Mouse (Mus musculus): ENCODE measurements around the gene Cbx1. TPM values are rescaled to one million over a fixed set of nuclear protein-coding genes. Genes with fewer than 3 reads are reported as not detected.
A peak's percentile ranks its signal among the peaks of the same experiment; 100 is the strongest.

Cbx1 gene
- polyA plus RNA-seq, 2 experiments, result 23.5 to 25.0 TPM

DNA sequence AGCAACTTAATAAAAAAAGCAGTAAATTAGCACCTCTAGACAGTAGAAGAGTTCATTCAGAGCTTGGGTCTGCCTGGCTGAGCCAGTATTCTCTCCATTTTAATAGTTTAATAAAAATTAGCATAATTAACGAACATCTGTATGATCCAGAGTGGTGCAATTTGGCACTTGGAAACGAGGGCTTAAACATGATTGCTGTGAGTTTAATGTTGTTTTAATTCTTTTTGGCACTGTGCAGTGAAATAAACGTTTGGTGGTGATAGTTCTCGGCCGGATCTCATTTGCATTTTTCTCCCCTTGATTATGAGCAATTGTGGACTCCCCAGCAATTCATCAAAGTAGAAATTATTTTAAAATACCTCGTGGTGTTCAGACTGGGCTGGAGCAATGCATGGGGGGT is 42.3 kb upstream of the Cbx1 start:
- H3K27me3 ChIP-seq (ENCODE audit: control insufficient read depth, insufficient read depth, low read length), result no peaks in the 10 kb centered on the region; the same call in 1 of the 2 replicates
- ATAC-seq (ENCODE audit: insufficient read depth), result no peak
- 46% methylated on average over 6 of the region's 6 CpGs for WGBS (ENCODE audit: insufficient replicate concordance)
- no peak overlapping the region for H3K4me3 ChIP-seq (ENCODE audit: insufficient read depth in 1 of 2, low read depth in 2 of 2, low read length in 2 of 2)
- no peaks in the 10 kb centered on the region for H3K36me3 ChIP-seq (replicated peaks; ENCODE audit: control insufficient read depth, insufficient read depth, low read depth)
- no peaks in the 10 kb centered on the region for H3K9me3 ChIP-seq (ENCODE audit: control insufficient read depth, low read length)
- TF ChIP-seq CTCF (IDR thresholded peaks at IDR 0.05; ENCODE audit: low read depth) (no peak), EP300 (IDR thresholded peaks at IDR 0.05; ENCODE audit: low read depth) (no peak)
- H3K9ac ChIP-seq (replicated peaks), result no peak overlapping the region
- H3K4me2 ChIP-seq (ENCODE audit: low read depth), result no peak overlapping the region
- H3K27ac ChIP-seq, result no peak overlapping the region
- H3K4me1 ChIP-seq (replicated peaks; ENCODE audit: control insufficient read depth in 2 of 2, insufficient read depth in 2 of 2, low read length in 1 of 2), result no peaks in the 10 kb centered on the region
- no peak for DNase-seq (ENCODE audit: low read depth in 3 of 3, low spot score in 3 of 3)

DNA sequence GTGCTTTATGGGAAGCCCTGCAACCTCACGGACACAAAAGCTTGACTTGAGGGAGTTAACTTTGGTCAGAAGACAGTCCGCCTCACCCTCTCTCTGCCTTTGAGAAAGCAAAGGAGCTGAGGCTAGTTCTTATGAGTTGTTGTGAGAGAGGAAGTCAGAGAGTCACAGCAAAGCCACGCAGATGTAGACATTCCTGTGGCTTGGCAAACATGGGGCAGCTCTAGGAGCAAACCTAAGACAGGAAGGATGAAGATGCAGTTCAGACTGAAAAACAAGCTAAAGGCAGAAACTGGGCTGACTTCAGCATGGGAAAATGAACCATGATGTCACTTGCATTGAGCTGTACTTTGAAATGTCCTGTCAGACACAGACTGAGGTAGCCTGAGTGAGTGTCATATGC is 41.4 kb upstream of the Cbx1 start:
- Histone ChIP-seq H3K9ac (replicated peaks) (no peak overlapping the region), H3K9me3 (ENCODE audit: control insufficient read depth, low read length) (no peaks in the 10 kb centered on the region), H3K4me1 (replicated peaks; ENCODE audit: control insufficient read depth in 2 of 2, insufficient read depth in 2 of 2, low read length in 1 of 2) (no peaks in the 10 kb centered on the region), H3K27ac (no peak overlapping the region), H3K36me3 (replicated peaks; ENCODE audit: control insufficient read depth, insufficient read depth, low read depth) (no peaks in the 10 kb centered on the region), H3K4me3 (ENCODE audit: insufficient read depth in 1 of 2, low read depth in 2 of 2, low read length in 2 of 2) (no peak overlapping the region), H3K4me2 (ENCODE audit: low read depth) (no peak overlapping the region), H3K27me3 (ENCODE audit: control insufficient read depth, insufficient read depth, low read length) (no peaks in the 10 kb centered on the region)
- DNase-seq (ENCODE audit: low read depth in 3 of 3, low spot score in 3 of 3) (no peak), ATAC-seq (ENCODE audit: insufficient read depth) (no peak)
- 27% methylated on average over 3 of the region's 3 CpGs for WGBS (ENCODE audit: insufficient replicate concordance)
- TF ChIP-seq CTCF (IDR thresholded peaks at IDR 0.05; ENCODE audit: low read depth), result no peak
- no peak for TF ChIP-seq EP300 (IDR thresholded peaks at IDR 0.05; ENCODE audit: low read depth)

DNA sequence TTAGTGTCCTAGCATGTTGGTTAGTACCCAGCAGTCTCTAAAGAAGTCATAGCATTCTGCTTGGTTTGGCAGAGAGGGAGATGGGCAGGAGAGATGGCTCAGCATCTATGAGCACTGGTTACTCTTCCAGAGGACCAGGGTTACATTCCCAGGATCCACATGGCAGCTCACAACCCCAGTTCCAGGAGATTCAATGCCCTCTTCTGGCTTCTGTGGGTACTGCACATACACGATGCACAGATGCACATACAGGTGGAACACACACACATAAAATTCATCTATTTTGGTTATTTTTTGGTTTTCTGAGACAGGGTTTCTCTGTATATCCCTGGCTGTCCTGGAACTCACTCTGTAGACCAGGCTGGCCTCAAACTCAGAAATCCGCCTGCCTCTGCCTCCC is 33.6 kb upstream of the Cbx1 start:
- Histone ChIP-seq H3K36me3 (replicated peaks; ENCODE audit: control insufficient read depth, insufficient read depth, low read depth) (no peaks in the 10 kb centered on the region), H3K9me3 (ENCODE audit: control insufficient read depth, low read length) (no peaks in the 10 kb centered on the region), H3K4me2 (ENCODE audit: low read depth) (no peak overlapping the region), H3K27me3 (ENCODE audit: control insufficient read depth, insufficient read depth, low read length) (no peaks in the 10 kb centered on the region), H3K4me3 (ENCODE audit: insufficient read depth in 1 of 2, low read depth in 2 of 2, low read length in 2 of 2) (no peak overlapping the region), H3K4me1 (replicated peaks; ENCODE audit: control insufficient read depth in 2 of 2, insufficient read depth in 2 of 2, low read length in 1 of 2) (no peaks in the 10 kb centered on the region), H3K27ac (no peak overlapping the region), H3K9ac (replicated peaks) (no peak overlapping the region)
- DNase-seq (ENCODE audit: low read depth in 3 of 3, low spot score in 3 of 3) (no peak), ATAC-seq (ENCODE audit: insufficient read depth) (no peak)
- 68% methylated on average over 2 of the region's 2 CpGs for WGBS (ENCODE audit: insufficient replicate concordance)
- TF ChIP-seq CTCF (IDR thresholded peaks at IDR 0.05; ENCODE audit: low read depth) (peak; percentile 47), EP300 (IDR thresholded peaks at IDR 0.05; ENCODE audit: low read depth) (no peak)

DNA sequence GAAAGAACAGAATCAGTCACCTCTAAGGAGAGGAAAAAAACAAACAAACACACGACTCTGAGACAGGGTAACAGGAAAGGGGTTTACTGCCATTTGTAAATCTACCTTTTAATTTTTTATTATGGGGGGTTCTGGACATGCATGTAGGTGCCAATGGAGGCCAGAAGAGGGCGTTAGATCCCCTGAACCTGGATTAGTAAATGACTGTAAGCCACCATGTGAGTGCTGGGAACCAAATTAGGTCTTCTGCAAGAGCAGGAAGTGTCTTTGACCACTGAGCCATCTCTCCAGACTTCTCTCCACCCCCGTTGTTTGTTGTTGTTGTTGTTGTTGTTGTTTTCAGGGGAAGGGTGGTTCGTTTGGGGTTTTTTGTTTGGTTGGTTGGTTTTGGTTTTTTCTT is 31.5 kb upstream of the Cbx1 start:
- DNase-seq (ENCODE audit: low read depth in 3 of 3, low spot score in 3 of 3) (no peak), ATAC-seq (ENCODE audit: insufficient read depth) (no peak)
- Histone ChIP-seq H3K36me3 (replicated peaks; ENCODE audit: control insufficient read depth, insufficient read depth, low read depth) (no peaks in the 10 kb centered on the region), H3K4me1 (replicated peaks; ENCODE audit: control insufficient read depth in 2 of 2, insufficient read depth in 2 of 2, low read length in 1 of 2) (no peaks in the 10 kb centered on the region), H3K27ac (no peak overlapping the region), H3K27me3 (ENCODE audit: control insufficient read depth, insufficient read depth, low read length) (no peaks in the 10 kb centered on the region), H3K9me3 (ENCODE audit: control insufficient read depth, low read length) (no peaks in the 10 kb centered on the region), H3K4me3 (ENCODE audit: insufficient read depth in 1 of 2, low read depth in 2 of 2, low read length in 2 of 2) (no peak overlapping the region), H3K4me2 (ENCODE audit: low read depth) (no peak overlapping the region), H3K9ac (replicated peaks) (no peak overlapping the region)
- WGBS (ENCODE audit: insufficient replicate concordance), result 39% methylated on average over 4 of the region's 4 CpGs
- TF ChIP-seq CTCF (IDR thresholded peaks at IDR 0.05; ENCODE audit: low read depth) (0 out of 2 replicates have a peak, but pooled peaks have one; percentile 6), EP300 (IDR thresholded peaks at IDR 0.05; ENCODE audit: low read depth) (no peak)

DNA sequence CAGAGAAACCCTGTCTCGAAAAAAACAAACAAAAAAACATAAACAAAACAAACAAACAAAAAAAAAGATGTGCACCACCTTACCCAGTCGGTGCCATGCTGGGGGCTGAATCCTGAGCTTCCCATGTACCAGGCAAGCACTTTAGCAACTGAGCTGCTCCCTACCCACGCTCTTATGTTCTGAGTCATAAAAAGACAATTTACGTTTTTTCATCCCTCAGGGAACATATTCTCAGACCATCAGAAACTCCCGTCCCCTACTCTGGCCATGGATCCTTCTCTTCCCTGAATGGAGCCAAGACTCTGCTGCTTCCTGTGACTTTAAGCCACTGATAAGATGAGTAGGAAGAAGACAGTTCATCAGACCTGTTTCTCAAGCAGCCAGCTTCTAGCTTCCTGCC is 30.5 kb upstream of the Cbx1 start:
- Histone ChIP-seq H3K9me3 (ENCODE audit: control insufficient read depth, low read length) (no peaks in the 10 kb centered on the region), H3K4me2 (ENCODE audit: low read depth) (no peak overlapping the region), H3K27me3 (ENCODE audit: control insufficient read depth, insufficient read depth, low read length) (no peaks in the 10 kb centered on the region), H3K4me1 (replicated peaks; ENCODE audit: control insufficient read depth in 2 of 2, insufficient read depth in 2 of 2, low read length in 1 of 2) (no peaks in the 10 kb centered on the region), H3K36me3 (replicated peaks; ENCODE audit: control insufficient read depth, insufficient read depth, low read depth) (no peaks in the 10 kb centered on the region), H3K27ac (no peak overlapping the region), H3K4me3 (ENCODE audit: insufficient read depth in 1 of 2, low read depth in 2 of 2, low read length in 2 of 2) (no peak overlapping the region), H3K9ac (replicated peaks) (no peak overlapping the region)
- 52% methylated on average over 5 of the region's 5 CpGs for WGBS (ENCODE audit: insufficient replicate concordance)
- ATAC-seq (ENCODE audit: insufficient read depth) (no peak), DNase-seq (ENCODE audit: low read depth in 3 of 3, low spot score in 3 of 3) (no peak)
- no peak for TF ChIP-seq EP300 (IDR thresholded peaks at IDR 0.05; ENCODE audit: low read depth)
- TF ChIP-seq CTCF (IDR thresholded peaks at IDR 0.05; ENCODE audit: low read depth), result no peak

All from liver, embryonic 14.5 days (tissue).